In genomic region chr2:145724288-145724687, GRCm38 (mm10) we compare ENCODE assay signal across 17 mouse cellular contexts. TPM values are rescaled to one million over a fixed set of nuclear protein-coding genes. Genes with fewer than 3 reads are reported as not detected.
DNase-seq lines count a peak whose midpoint lies in the region; ATAC-seq and TF ChIP-seq lines count a peak whose summit lies in the region.
"Had no signal": no experiment of that assay in that cellular context is flagged by ENCODE, and none has a peak within 500 bp of the region (broad histone marks: within the 10 kb centered on the region; RNA-seq: fewer than 3 reads in every experiment).

No protein-coding gene starts in this region.

- H3K27ac ChIP-seq in forebrain, embryonic 13.5 days, result no peak overlapping the region
- no peak overlapping the region for H3K27ac ChIP-seq in forebrain, embryonic 12.5 days
- no peak overlapping the region; the same call in 1 of the 2 replicates for H3K27ac ChIP-seq in kidney, adult 2 months (ENCODE audit: insufficient read depth, low read depth, low read length)
- 0 out of 2 replicates have a peak overlapping the region, but pooled peaks have one; percentile 24 for H3K27ac ChIP-seq in embryonic facial prominence, embryonic 15.5 days (replicated peaks)
- H3K27ac ChIP-seq in liver, embryonic 12.5 days, result no peak overlapping the region
- no peak overlapping the region for H3K27ac ChIP-seq in liver, postnatal 0 days (ENCODE audit: low read depth)
- H3K27ac ChIP-seq: heart, adult 2 months; hindbrain, embryonic 14.5 days had no signal

- H3K36me3 ChIP-seq in forebrain, embryonic 13.5 days (ENCODE audit: poor library complexity, severe bottlenecking), result no peaks in the 10 kb centered on the region
- no peaks in the 10 kb centered on the region for H3K36me3 ChIP-seq in forebrain, embryonic 12.5 days (replicated peaks)
- no peaks in the 10 kb centered on the region for H3K36me3 ChIP-seq in kidney, adult 2 months (ENCODE audit: control insufficient read depth, insufficient read depth, low read length)
- H3K36me3 ChIP-seq in embryonic facial prominence, embryonic 15.5 days, result no peaks in the 10 kb centered on the region
- H3K36me3 ChIP-seq in liver, embryonic 12.5 days, result no peaks in the 10 kb centered on the region
- no peaks in the 10 kb centered on the region for H3K36me3 ChIP-seq in liver, postnatal 0 days (replicated peaks; ENCODE audit: insufficient read depth, low read length)

- no peak for TF ChIP-seq POLR2A in kidney, adult 2 months (IDR thresholded peaks at IDR 0.05; ENCODE audit: low read depth, low read length)

- no peak overlapping the region for H3K4me2 ChIP-seq in forebrain, embryonic 13.5 days
- H3K4me2 ChIP-seq in forebrain, embryonic 12.5 days, result no peak overlapping the region
- no peak overlapping the region for H3K4me2 ChIP-seq in embryonic facial prominence, embryonic 15.5 days (replicated peaks)
- H3K4me2 ChIP-seq in liver, embryonic 12.5 days, result no peak overlapping the region
- H3K4me2 ChIP-seq in liver, postnatal 0 days (ENCODE audit: low read depth, low read length), result no peak overlapping the region
- H3K4me2 ChIP-seq: hindbrain, embryonic 14.5 days had no signal

- H3K9ac ChIP-seq in forebrain, embryonic 13.5 days, result no peak overlapping the region
- H3K9ac ChIP-seq in forebrain, embryonic 12.5 days, result no peak overlapping the region
- H3K9ac ChIP-seq in embryonic facial prominence, embryonic 15.5 days, result no peak overlapping the region
- H3K9ac ChIP-seq in liver, embryonic 12.5 days, result no peak overlapping the region
- H3K9ac ChIP-seq in liver, postnatal 0 days (replicated peaks), result no peak overlapping the region
- H3K9ac ChIP-seq: hindbrain, embryonic 14.5 days had no signal

- no peak for TF ChIP-seq CTCF in kidney, adult 2 months (conservative IDR thresholded peaks at IDR 0.05; ENCODE audit: insufficient read depth, insufficient read length, low read depth, low read length)
- TF ChIP-seq CTCF in liver, postnatal 0 days (IDR thresholded peaks at IDR 0.05; ENCODE audit: low read depth), result no peak

- no peak overlapping the region for H3K4me3 ChIP-seq in forebrain, embryonic 13.5 days
- no peak overlapping the region for H3K4me3 ChIP-seq in forebrain, embryonic 12.5 days (replicated peaks)
- no peak overlapping the region for H3K4me3 ChIP-seq in kidney, adult 2 months (ENCODE audit: insufficient read depth, low read depth, low read length)
- no peak overlapping the region for H3K4me3 ChIP-seq in embryonic facial prominence, embryonic 15.5 days (replicated peaks)
- no peak overlapping the region for H3K4me3 ChIP-seq in liver, embryonic 12.5 days
- H3K4me3 ChIP-seq in liver, postnatal 0 days (ENCODE audit: low read depth, low read length), result no peak overlapping the region
- H3K4me3 ChIP-seq: erythroblast, embryonic 14.5 days; heart, adult 2 months; megakaryocyte, embryonic 14.5 days had no signal

- DNase-seq in kidney, adult 2 months, result peak; percentile 47
- no peak for DNase-seq in kidney, postnatal 14 days
- DNase-seq in right cerebral cortex, postnatal 25 days, result peak; percentile 26
- DNase-seq in liver, postnatal 0 days, result no peak
- DNase-seq: cerebellum, adult 2 months; heart, adult 2 months; heart, postnatal 10 days; kidney, adult 18-20 months; retina, postnatal 1 day had no signal

- no peak for TF ChIP-seq EP300 in liver, postnatal 0 days (IDR thresholded peaks at IDR 0.05; ENCODE audit: low read depth)

- ATAC-seq in forebrain, embryonic 13.5 days, result peak; percentile 78; the same call in 1 of the 2 replicates
- ATAC-seq in forebrain, embryonic 12.5 days (ENCODE audit: low FRiP score), result no peak
- ATAC-seq in embryonic facial prominence, embryonic 15.5 days (ENCODE audit: insufficient number of reproducible peaks, low FRiP score, low TSS enrichment, low read depth), result peak; percentile 43; the same call in 1 of the 2 replicates
- ATAC-seq in liver, embryonic 12.5 days, result no peak
- no peak for ATAC-seq in liver, postnatal 0 days
- ATAC-seq: Patski had no signal

- H3K4me1 ChIP-seq in forebrain, embryonic 13.5 days, result no peaks in the 10 kb centered on the region
- H3K4me1 ChIP-seq in forebrain, embryonic 12.5 days, result no peaks in the 10 kb centered on the region
- H3K4me1 ChIP-seq in kidney, adult 2 months (ENCODE audit: control insufficient read depth, insufficient read depth, low read length), result no peaks in the 10 kb centered on the region
- H3K4me1 ChIP-seq in embryonic facial prominence, embryonic 15.5 days, result no peaks in the 10 kb centered on the region
- no peaks in the 10 kb centered on the region for H3K4me1 ChIP-seq in liver, embryonic 12.5 days
- no peaks in the 10 kb centered on the region for H3K4me1 ChIP-seq in liver, postnatal 0 days (ENCODE audit: insufficient read depth)

- 73% methylated on average over 1 of the region's 1 CpGs for WGBS in forebrain, embryonic 13.5 days
- 85% methylated on average over 1 of the region's 1 CpGs for WGBS in forebrain, embryonic 12.5 days
- 63% methylated on average over 1 of the region's 1 CpGs for WGBS in kidney, adult 2 months
- WGBS in embryonic facial prominence, embryonic 15.5 days, result 75% methylated on average over 1 of the region's 1 CpGs
- WGBS in liver, embryonic 12.5 days (ENCODE audit: insufficient replicate concordance), result 62% methylated on average over 1 of the region's 1 CpGs
- WGBS in liver, postnatal 0 days (ENCODE audit: insufficient replicate concordance), result 62% methylated on average over 1 of the region's 1 CpGs

- no peaks in the 10 kb centered on the region for H3K27me3 ChIP-seq in forebrain, embryonic 13.5 days
- no peaks in the 10 kb centered on the region for H3K27me3 ChIP-seq in forebrain, embryonic 12.5 days
- H3K27me3 ChIP-seq in kidney, adult 2 months (replicated peaks; ENCODE audit: control insufficient read depth, insufficient read depth, low read length), result no peaks in the 10 kb centered on the region
- H3K27me3 ChIP-seq in embryonic facial prominence, embryonic 15.5 days, result no peaks in the 10 kb centered on the region
- no peaks in the 10 kb centered on the region for H3K27me3 ChIP-seq in liver, embryonic 12.5 days (replicated peaks)
- no peaks in the 10 kb centered on the region for H3K27me3 ChIP-seq in liver, postnatal 0 days (ENCODE audit: insufficient read depth, low read length)
- H3K27me3 ChIP-seq: Patski had no signal

- no peaks in the 10 kb centered on the region for H3K9me3 ChIP-seq in forebrain, embryonic 13.5 days (replicated peaks)
- H3K9me3 ChIP-seq in forebrain, embryonic 12.5 days, result no peaks in the 10 kb centered on the region
- H3K9me3 ChIP-seq in embryonic facial prominence, embryonic 15.5 days (replicated peaks), result no peaks in the 10 kb centered on the region
- no peaks in the 10 kb centered on the region for H3K9me3 ChIP-seq in liver, embryonic 12.5 days (replicated peaks)
- no peaks in the 10 kb centered on the region for H3K9me3 ChIP-seq in liver, postnatal 0 days (ENCODE audit: low read length)

RNA-seq across cellular contexts. Expression of gene Rin2, which starts 49.3 kb away (rescaled TPM):
- polyA plus RNA-seq in forebrain, embryonic 13.5 days (2015; fragmentation: Nextera tagmentation; extraction: Ambion mirVana), result 7.3 and 9.9 TPM in 2 replicates
- 11.9 and 14.0 TPM in 2 replicates for polyA plus RNA-seq in forebrain, embryonic 12.5 days (2016; fragmentation: Nextera tagmentation; extraction: Ambion mirVana)
- polyA plus RNA-seq in kidney, adult 2 months (2012; rRNA removed), result 17.0 and 18.8 TPM in 2 replicates
- 36.6 and 36.7 TPM in 2 replicates for polyA plus RNA-seq in embryonic facial prominence, embryonic 15.5 days (2015; fragmentation: Nextera tagmentation; extraction: Ambion mirVana)
- polyA plus RNA-seq in liver, embryonic 12.5 days (2016; fragmentation: Nextera tagmentation; extraction: Ambion mirVana), result 3.6 and 3.7 TPM in 2 replicates
- polyA plus RNA-seq in liver, postnatal 0 days (2015; fragmentation: Nextera tagmentation; extraction: Ambion mirVana), result 3.8 and 5.0 TPM in 2 replicates

Comparison
In these comparisons a context has a peak if more than half of its experiments do, and no peak if none do; other contexts are left out.
1. ATAC-seq: peak in forebrain, embryonic 13.5 days (single experiment) and embryonic facial prominence, embryonic 15.5 days (single experiment); none in forebrain, embryonic 12.5 days (single experiment), liver, embryonic 12.5 days (single experiment) and liver, postnatal 0 days (single experiment).
2. DNase-seq: peak in kidney, adult 2 months (single experiment) and right cerebral cortex, postnatal 25 days (single experiment); none in kidney, postnatal 14 days (single experiment) and liver, postnatal 0 days (single experiment).